Mouse (Mus musculus): ENCODE data around the gene P3h4. TPM values are rescaled to one million over a fixed set of nuclear protein-coding genes. Genes with fewer than 3 reads are reported as not detected.

Gene P3h4
- total and polyA plus RNA-seq, 3 experiments, result not detected

DNA sequence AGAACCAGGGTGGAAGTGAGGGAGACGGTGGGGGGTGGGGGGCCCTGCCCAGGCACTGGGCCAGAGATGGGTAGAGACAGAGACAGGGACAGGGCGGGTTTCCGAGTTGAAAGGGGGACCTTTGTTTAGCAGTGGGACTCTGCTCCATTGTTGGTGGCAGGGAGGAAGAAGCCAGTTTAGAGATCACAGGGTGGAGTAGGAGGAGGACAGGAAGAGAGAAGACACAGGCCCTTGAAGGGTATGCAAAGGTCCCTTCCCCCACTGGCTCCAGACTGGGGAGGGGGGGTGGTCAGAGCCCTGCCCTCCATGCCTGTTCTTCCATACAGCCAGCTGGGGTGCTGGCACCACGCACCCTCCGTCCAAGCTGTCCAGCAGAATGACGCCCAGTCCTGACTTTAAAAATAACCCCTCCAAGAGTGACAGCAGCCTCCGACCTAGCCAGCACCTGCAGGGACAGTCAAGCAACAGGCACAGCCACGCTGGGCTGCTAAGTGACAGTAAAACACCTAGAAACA lies 24.6 kb downstream of the P3h4 start:
- H3K27me3 ChIP-seq (replicated peaks), result peaks cover 78% of the 10 kb centered on the region
- no peak for DNase-seq (ENCODE audit: extremely low read depth)
- dilution Hi-C loops (cut with MboI; ENCODE audit: extremely low pct_ligation_motif_present, extremely low pct_unique_long_range_greater_than_20kb, low sequenced_read_pairs), result no loop called here
- no peak overlapping the region for H3K4me3 ChIP-seq (replicated peaks in 1 of 3; ENCODE audit: low read depth in 2 of 3, low read length in 2 of 3, poor library complexity in 1 of 3)
- H3K9me3 ChIP-seq (replicated peaks; ENCODE audit: low read length), result no peaks in the 10 kb centered on the region
- H3K79me2 ChIP-seq (replicated peaks; ENCODE audit: control insufficient read depth, extremely low read depth, insufficient read depth, poor library complexity, severe bottlenecking), result no peaks in the 10 kb centered on the region
- H3K36me3 ChIP-seq (replicated peaks in 1 of 2; ENCODE audit: control insufficient read depth in 1 of 2, insufficient read depth in 1 of 2, low read length in 1 of 2), result no peaks in the 10 kb centered on the region
- TF ChIP-seq JUN (IDR thresholded peaks at IDR 0.05; ENCODE audit: insufficient read depth, low read depth, low read length) (no peak), MYC (IDR thresholded peaks at IDR 0.05; ENCODE audit: low read depth, low read length) (no peak), SIN3A (IDR thresholded peaks at IDR 0.05; ENCODE audit: low read length) (no peak), SMC3 (IDR thresholded peaks at IDR 0.05; ENCODE audit: low read depth, low read length) (no peak), MEF2A (IDR thresholded peaks at IDR 0.05; ENCODE audit: borderline replicate concordance, low read depth, low read length) (no peak), CHD1 (IDR thresholded peaks at IDR 0.05; ENCODE audit: low read depth, low read length) (no peak), USF1 (IDR thresholded peaks at IDR 0.05; ENCODE audit: low read depth, low read length) (no peak), JUND (conservative IDR thresholded peaks at IDR 0.05; ENCODE audit: low read depth, low read length) (no peak), ZC3H11A (IDR thresholded peaks at IDR 0.05; ENCODE audit: low read depth, low read length) (no peak), ZNF384 (IDR thresholded peaks at IDR 0.05; ENCODE audit: low read depth, low read length) (no peak), UBTF (IDR thresholded peaks at IDR 0.05; ENCODE audit: low read depth, low read length) (no peak), MAFK (IDR thresholded peaks at IDR 0.05; ENCODE audit: insufficient replicate concordance, low read length) (no peak), CHD2 (IDR thresholded peaks at IDR 0.05; ENCODE audit: low read length) (no peak), RCOR1 (conservative IDR thresholded peaks at IDR 0.05; ENCODE audit: low read depth, low read length) (no peak), KAT2A (IDR thresholded peaks at IDR 0.05; ENCODE audit: insufficient replicate concordance, low read length) (no peak), ZKSCAN1 (IDR thresholded peaks at IDR 0.05; ENCODE audit: borderline replicate concordance, low read depth, low read length) (no peak), EP300 (IDR thresholded peaks at IDR 0.05; ENCODE audit: low read length) (no peak), TBP (conservative IDR thresholded peaks at IDR 0.05; ENCODE audit: low read depth, low read length) (no peak), PAX5 (IDR thresholded peaks at IDR 0.05; ENCODE audit: low read length) (no peak)
- H3K4me2 ChIP-seq (ENCODE audit: insufficient read depth, low read depth, poor library complexity, severe bottlenecking), result no peak overlapping the region
- in situ Hi-C loops (cut with MboI; ENCODE audit: low pct_ligation_motif_present, low pct_unique_long_range_greater_than_20kb, low sequenced_read_pairs), result no loop called here
- H3K9ac ChIP-seq (ENCODE audit: insufficient read depth, low read depth), result no peak overlapping the region
- peaks cover 18 to 40% of the 10 kb centered on the region in 2 experiments for H3K4me1 ChIP-seq (ENCODE audit: control insufficient read depth in 1 of 2, insufficient read depth in 2 of 2)
- H3K27ac ChIP-seq (ENCODE audit: insufficient read depth, low read depth), result no peak overlapping the region

DNA sequence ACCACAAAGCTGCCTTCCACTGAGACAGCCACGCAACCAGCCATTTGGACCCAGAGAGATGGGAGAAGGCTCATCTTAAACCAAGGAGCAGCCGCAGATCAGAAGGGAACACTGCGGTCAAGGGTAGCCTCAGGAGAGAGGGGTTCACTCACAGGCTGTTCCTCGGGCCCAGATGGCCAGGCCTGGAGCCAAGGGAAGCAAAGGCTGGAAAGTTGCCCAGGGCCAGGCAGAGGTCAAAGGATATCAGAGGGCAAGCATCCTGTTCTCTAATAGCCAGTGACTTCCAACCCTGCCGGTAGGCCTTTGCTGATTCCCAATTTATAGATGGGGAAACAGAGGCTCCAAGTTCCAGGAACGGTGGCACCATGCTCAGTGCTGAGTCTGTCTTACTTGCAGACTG lies 26.0 kb downstream of the P3h4 start:
- H3K27me3 ChIP-seq (replicated peaks), result peaks cover 65% of the 10 kb centered on the region
- no peaks in the 10 kb centered on the region for H3K36me3 ChIP-seq (replicated peaks in 1 of 2; ENCODE audit: control insufficient read depth in 1 of 2, insufficient read depth in 1 of 2, low read length in 1 of 2)
- no peak for DNase-seq (ENCODE audit: extremely low read depth)
- no peak overlapping the region for H3K27ac ChIP-seq (ENCODE audit: insufficient read depth, low read depth)
- peaks cover 19 to 44% of the 10 kb centered on the region in 2 experiments for H3K4me1 ChIP-seq (ENCODE audit: control insufficient read depth in 1 of 2, insufficient read depth in 2 of 2)
- no peaks in the 10 kb centered on the region for H3K9me3 ChIP-seq (replicated peaks; ENCODE audit: low read length)
- in situ Hi-C loops (cut with MboI; ENCODE audit: low pct_ligation_motif_present, low pct_unique_long_range_greater_than_20kb, low sequenced_read_pairs), result no loop called here
- H3K4me3 ChIP-seq (replicated peaks in 1 of 3; ENCODE audit: low read depth in 2 of 3, low read length in 2 of 3, poor library complexity in 1 of 3), result no peak overlapping the region
- no peak for TF ChIP-seq ZMIZ1 (IDR thresholded peaks at IDR 0.05; ENCODE audit: low read depth, low read length)
- TF ChIP-seq USF2 (conservative IDR thresholded peaks at IDR 0.05; ENCODE audit: low read depth, low read length), result no peak
- no peak for TF ChIP-seq POLR2AphosphoS2 (IDR thresholded peaks at IDR 0.05; ENCODE audit: low read depth, low read length)
- TF ChIP-seq NRF1 (IDR thresholded peaks at IDR 0.05; ENCODE audit: low read depth, low read length), result no peak
- TF ChIP-seq MAZ (IDR thresholded peaks at IDR 0.05; ENCODE audit: low read depth, low read length), result no peak
- no peak for TF ChIP-seq SIN3A (IDR thresholded peaks at IDR 0.05; ENCODE audit: low read length)
- TF ChIP-seq USF1 (IDR thresholded peaks at IDR 0.05; ENCODE audit: low read depth, low read length), result no peak
- TF ChIP-seq EP300 (IDR thresholded peaks at IDR 0.05; ENCODE audit: low read length), result no peak
- TF ChIP-seq SMC3 (IDR thresholded peaks at IDR 0.05; ENCODE audit: low read depth, low read length), result no peak
- no peak for TF ChIP-seq IRF4 (IDR thresholded peaks at IDR 0.05; ENCODE audit: low read depth, low read length)
- no peak for TF ChIP-seq CTCF (conservative IDR thresholded peaks at IDR 0.05 in 1 of 2, IDR thresholded peaks at IDR 0.05 in 1 of 2; ENCODE audit: low read depth in 2 of 2, low read length in 2 of 2)
- no peak for TF ChIP-seq MXI1 (IDR thresholded peaks at IDR 0.05; ENCODE audit: low read depth, low read length)
- TF ChIP-seq CHD2 (IDR thresholded peaks at IDR 0.05; ENCODE audit: low read length), result no peak
- TF ChIP-seq TBP (conservative IDR thresholded peaks at IDR 0.05; ENCODE audit: low read depth, low read length), result no peak
- TF ChIP-seq ZC3H11A (IDR thresholded peaks at IDR 0.05; ENCODE audit: low read depth, low read length), result no peak
- TF ChIP-seq RAD21 (IDR thresholded peaks at IDR 0.05; ENCODE audit: low read depth, low read length), result no peak
- TF ChIP-seq TCF12 (IDR thresholded peaks at IDR 0.05; ENCODE audit: low read depth, low read length), result no peak
- no peak for TF ChIP-seq ETS1 (conservative IDR thresholded peaks at IDR 0.05; ENCODE audit: low read depth, low read length)
- TF ChIP-seq MYC (IDR thresholded peaks at IDR 0.05; ENCODE audit: low read depth, low read length), result no peak
- no peak for TF ChIP-seq ELF1 (IDR thresholded peaks at IDR 0.05; ENCODE audit: low read depth, low read length)
- no peak overlapping the region for H3K4me2 ChIP-seq (ENCODE audit: insufficient read depth, low read depth, poor library complexity, severe bottlenecking)
- H3K9ac ChIP-seq (ENCODE audit: insufficient read depth, low read depth), result no peak overlapping the region
- dilution Hi-C loops (cut with MboI; ENCODE audit: extremely low pct_ligation_motif_present, extremely low pct_unique_long_range_greater_than_20kb, low sequenced_read_pairs), result no loop called here
- H3K79me2 ChIP-seq (replicated peaks; ENCODE audit: control insufficient read depth, extremely low read depth, insufficient read depth, poor library complexity, severe bottlenecking), result no peaks in the 10 kb centered on the region
